Mouse (Mus musculus): Measurements from ENCODE around the gene Fdx1l. TPM values are rescaled to one million over a fixed set of nuclear protein-coding genes. Genes with fewer than 3 reads are reported as not detected.

The Fdx1l gene
- total RNA-seq, 2 experiments from 2014 or later, result 54.0 to 65.5 TPM

GRCm38 (mm10) chr9:21030055-21030600 is 43.3 kb downstream of the Fdx1l start:
- peak in 1 of 2 experiments; percentile 25 for DNase-seq (ENCODE audit: low spot score in 2 of 2)

- DNase-seq (ENCODE audit: low spot score in 2 of 2), result peak; percentile 49 to 86
These were observed 43.9 kb downstream of the Fdx1l start, which contains the start of gene Icam4 for GRCm38 (mm10) chr9:21029291-21030054. Gene Icam4, plus strand, starts transcription at chr9:21029373.

DNA sequence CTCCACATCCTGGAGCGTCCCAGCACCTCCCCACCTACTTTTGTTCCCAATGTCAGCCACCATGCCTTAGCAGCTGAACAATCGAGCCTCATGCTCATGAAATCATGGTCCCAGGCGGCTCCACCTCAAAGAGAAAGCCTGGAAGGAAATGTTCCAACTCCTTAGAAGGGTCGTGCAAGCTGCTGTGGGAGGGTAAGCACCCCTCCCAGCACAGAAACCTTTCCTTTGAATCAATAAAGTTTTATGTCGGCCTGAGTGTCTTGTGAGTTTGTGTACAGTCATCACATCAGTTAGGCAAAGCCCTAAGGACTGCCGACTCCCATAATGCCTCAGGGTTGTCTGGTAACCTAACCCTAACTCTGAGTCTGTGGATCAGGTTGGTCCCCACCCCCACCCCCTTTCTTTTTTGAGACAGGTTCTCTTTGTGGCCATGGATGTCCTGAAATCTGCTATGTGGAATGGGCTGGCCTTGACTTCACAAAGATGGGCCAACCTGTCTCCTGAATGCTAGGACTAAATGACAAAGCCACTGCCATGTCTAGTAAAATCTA is 44.8 kb downstream of the Fdx1l start:
- DNase-seq (ENCODE audit: low spot score in 2 of 2), result no peak

DNA sequence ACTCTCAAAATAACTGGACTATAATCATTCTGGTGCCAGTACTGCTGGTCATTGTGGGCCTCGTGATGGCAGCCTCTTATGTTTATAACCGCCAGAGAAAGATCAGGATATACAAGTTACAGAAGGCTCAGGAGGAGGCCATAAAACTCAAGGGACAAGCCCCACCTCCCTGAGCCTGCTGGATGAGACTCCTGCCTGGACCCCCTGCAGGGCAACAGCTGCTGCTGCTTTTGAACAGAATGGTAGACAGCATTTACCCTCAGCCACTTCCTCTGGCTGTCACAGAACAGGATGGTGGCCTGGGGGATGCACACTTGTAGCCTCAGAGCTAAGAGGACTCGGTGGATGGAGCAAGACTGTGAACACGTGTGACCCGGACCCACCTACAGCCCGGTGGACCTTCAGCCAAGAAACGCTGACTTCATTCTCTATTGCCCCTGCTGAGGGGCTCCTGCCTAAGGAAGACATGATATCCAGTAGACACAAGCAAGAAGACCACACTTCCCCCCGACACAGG is 45.6 kb downstream of the Fdx1l start:
- DNase-seq (ENCODE audit: low spot score in 2 of 2), result no peak

- no peak for DNase-seq (ENCODE audit: low spot score in 2 of 2)
These were observed 46.6 kb downstream of the Fdx1l start for GRCm38 (mm10) chr9:21026849-21027248.

DNA sequence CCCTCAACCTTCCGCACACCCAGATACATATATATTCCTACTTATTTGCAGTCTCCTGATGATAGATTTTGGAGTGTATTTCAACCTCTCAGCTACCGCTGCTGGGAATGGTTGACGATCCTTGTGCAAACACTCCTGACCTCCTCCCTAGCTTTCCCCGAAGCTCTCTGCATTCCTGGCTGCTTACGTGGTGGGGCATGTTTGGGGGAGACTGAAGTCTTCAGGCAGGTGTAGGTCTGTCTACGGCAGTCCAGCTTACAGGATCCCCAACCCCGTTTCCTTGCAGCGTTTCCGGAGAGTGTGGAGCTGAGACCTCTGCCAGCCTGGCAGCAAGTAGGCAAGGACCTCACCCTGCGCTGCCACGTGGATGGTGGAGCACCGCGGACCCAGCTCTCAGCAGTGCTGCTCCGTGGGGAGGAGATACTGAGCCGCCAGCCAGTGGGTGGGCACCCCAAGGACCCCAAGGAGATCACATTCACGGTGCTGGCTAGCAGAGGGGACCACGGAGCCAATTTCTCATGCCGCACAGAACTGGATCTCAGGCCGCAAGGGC is 48.1 kb downstream of the Fdx1l start:
- DNase-seq (ENCODE audit: low spot score in 2 of 2), result no peak

DNA sequence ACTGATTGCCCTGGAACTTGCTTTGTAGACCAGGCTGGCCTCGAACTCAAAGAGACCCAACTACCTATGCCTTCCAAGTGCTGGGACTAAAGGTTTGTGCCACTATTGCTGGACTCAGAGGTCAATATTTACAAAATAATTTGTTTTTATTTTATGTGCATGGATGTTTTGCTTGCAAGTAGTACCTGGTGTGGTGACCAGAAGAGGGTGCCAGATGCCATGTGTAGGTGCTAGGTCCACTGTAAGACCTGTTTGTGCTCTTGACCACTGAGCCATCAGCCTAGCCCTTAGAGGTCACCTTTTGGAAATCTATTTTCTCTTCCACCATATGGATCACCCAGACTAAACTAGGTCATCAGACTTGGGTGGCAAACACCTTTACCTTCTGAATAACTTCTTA is 50.7 kb downstream of the Fdx1l start:
- DNase-seq (ENCODE audit: low spot score in 2 of 2), result no peak

DNA sequence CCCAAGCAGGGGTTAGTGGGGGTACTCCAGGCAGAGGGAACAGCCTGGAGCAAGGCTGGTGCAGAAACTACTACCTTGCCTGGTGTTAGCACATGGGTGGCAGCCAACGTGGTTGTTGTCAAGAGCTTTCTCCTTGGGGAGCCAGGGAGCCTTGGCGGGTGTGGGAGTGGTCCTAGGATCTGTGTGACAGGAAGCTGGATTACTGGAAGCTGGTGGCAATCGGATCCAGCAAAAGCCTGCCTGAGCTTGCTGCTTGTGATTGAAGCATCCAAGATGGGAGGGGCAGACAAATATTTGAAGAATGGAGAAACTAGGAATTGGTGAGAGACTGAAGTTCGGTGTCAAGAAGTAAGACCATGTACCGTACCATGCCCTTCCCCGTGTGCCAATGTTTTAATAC is 51.1 kb downstream of the Fdx1l start:
- DNase-seq (ENCODE audit: low spot score in 2 of 2), result no peak

- no peak for DNase-seq (ENCODE audit: low spot score in 2 of 2)
These were observed 52.1 kb downstream of the Fdx1l start for GRCm38 (mm10) chr9:21021363-21021762.

- no peak for DNase-seq (ENCODE audit: low spot score in 2 of 2)
These were observed 54.8 kb downstream of the Fdx1l start for GRCm38 (mm10) chr9:21018600-21018999.

Small RNA genes within 50 kb of the gene (microRNA-seq; reads per million reads assigned to microRNA genes)
- gene Mir1900 (0 to 0.20 reads per million in 2 experiments), gene Mir7082 (0.39 to 0.49 reads per million in 2 experiments)

Other genes starting within 250 kb of the Fdx1l start
- gene A230050P20Rik, start 205.0 kb downstream of the Fdx1l start, total RNA-seq (2021), result 10 to 100 TPM; 66.8 to 70.4 TPM
- 10 to 100 TPM in 1 of 2 experiments, 1 to 10 TPM in 1; 9.9 to 10.6 TPM for gene Angptl6, start 193.9 kb downstream of the Fdx1l start, total RNA-seq (2021)
- gene Ppan, start 185.4 kb downstream of the Fdx1l start, total RNA-seq (2021), result 10 to 100 TPM; 24.1 to 25.3 TPM
- 100 to 1,000 TPM; 124 to 132 TPM for gene Eif3g, start 175.0 kb downstream of the Fdx1l start, total RNA-seq (2021)
- gene Dnmt1, start 113.7 kb downstream of the Fdx1l start, total RNA-seq (2021), result 10 to 100 TPM; 32.1 to 34.7 TPM
- gene S1pr2, start 96.8 kb downstream of the Fdx1l start, total RNA-seq (2021), result 1 to 10 TPM; 1.6 to 2.1 TPM
- gene Mrpl4, start 70.9 kb downstream of the Fdx1l start, total RNA-seq (2021), result 10 to 100 TPM; 61.0 to 61.9 TPM
- gene Icam1, start 57.6 kb downstream of the Fdx1l start, total RNA-seq (2021), result 1 to 10 TPM; 2.0 to 2.6 TPM
- gene Icam4, start 44.2 kb downstream of the Fdx1l start, total RNA-seq (2021), result 1 to 10 TPM in 1 of 2 experiments, under 1 TPM in 1; 0.97 to 1.2 TPM
- gene Icam5, start 41.5 kb downstream of the Fdx1l start, total RNA-seq (2021), result 100 to 1,000 TPM; 379 to 387 TPM
- not detected for gene Zglp1, start 6.5 kb downstream of the Fdx1l start, total RNA-seq (2021)
- gene Gm49373, start 518 bp downstream of the Fdx1l start, total RNA-seq (2021), result 1 to 10 TPM; 1.6 to 2.9 TPM
- 1 to 10 TPM; 2.2 to 2.7 TPM for gene Gm38431, start 18.4 kb upstream of the Fdx1l start, total RNA-seq (2021)
- 10 to 100 TPM; 32.9 TPM for gene Raver1, start 18.4 kb upstream of the Fdx1l start, total RNA-seq (2021)
- gene Tyk2, start 57.6 kb upstream of the Fdx1l start, total RNA-seq (2021), result 10 to 100 TPM; 13.5 to 15.3 TPM
- 100 to 1,000 TPM; 163 TPM for gene Cdc37, start 76.4 kb upstream of the Fdx1l start, total RNA-seq (2021)
- 10 to 100 TPM; 83.4 to 86.6 TPM for gene Pde4a, start 92.1 kb upstream of the Fdx1l start, total RNA-seq (2021)
- gene Keap1, start 165.7 kb upstream of the Fdx1l start, total RNA-seq (2021), result 10 to 100 TPM; 58.3 to 61.5 TPM
- 10 to 100 TPM; 13.5 to 14.5 TPM for gene S1pr5, start 174.8 kb upstream of the Fdx1l start, total RNA-seq (2021)
- gene Atg4d, start 191.7 kb upstream of the Fdx1l start, total RNA-seq (2021), result 10 to 100 TPM; 43.6 to 50.9 TPM
- 10 to 100 TPM; 39.7 to 46.9 TPM for gene Kri1, start 214.4 kb upstream of the Fdx1l start, total RNA-seq (2021)
- 10 to 100 TPM; 53.7 to 56.7 TPM for gene Cdkn2d, start 217.8 kb upstream of the Fdx1l start, total RNA-seq (2021)
- under 1 TPM; 0.18 to 0.30 TPM for gene Ap1m2, start 238.7 kb upstream of the Fdx1l start, total RNA-seq (2021)
- 10 to 100 TPM; 44.7 to 48.0 TPM for gene Slc44a2, start 247.1 kb upstream of the Fdx1l start, total RNA-seq (2021)